Mouse (Mus musculus) liver, adult 2 months (tissue): ENCODE data around the gene Efhc1. TPM values are rescaled to one million over a fixed set of nuclear protein-coding genes. Genes with fewer than 3 reads are reported as not detected.
A peak's percentile ranks its signal among the peaks of the same experiment; 100 is the strongest.

Experiments used
- DNase-seq: peaks from one replicate; pipeline ENCODE4 v3.0.0-alpha.2; 2011; ENCODE audit warnings: low read depth, low spot score; ENCODE audit errors: extremely low read depth
- H3K27ac ChIP-seq: fragments of 200-500 bp; replicated peaks from 2 replicates; pipeline ENCODE4 v1.5.1; 2012; ENCODE audit warnings: low read depth, mild to moderate bottlenecking, control low read depth, inconsistent platforms, low read length; ENCODE audit not compliant: insufficient read depth
- H3K27me3 ChIP-seq: fragments of 200-500 bp; 2 replicates; pipeline ENCODE4 v1.6.1; 2012; ENCODE audit warnings: mild to moderate bottlenecking, moderate library complexity, low read length, inconsistent platforms; ENCODE audit not compliant: control insufficient read depth, insufficient read depth
- H3K36me3 ChIP-seq: fragments of 200-500 bp; 2 replicates; pipeline ENCODE4 v1.6.1; 2012; ENCODE audit warnings: low read length, inconsistent platforms; ENCODE audit not compliant: control insufficient read depth, insufficient read depth
- H3K4me1 ChIP-seq: fragments of 200-500 bp; 2 replicates; pipeline ENCODE4 v1.6.1; 2011; ENCODE audit warnings: low read length; ENCODE audit not compliant: control insufficient read depth, insufficient read depth
- H3K4me3 ChIP-seq: fragments of 200-500 bp; 2 replicates; pipeline ENCODE4 v1.5.1; 2011; ENCODE audit warnings: low read depth, mild to moderate bottlenecking, control low read depth, low read length, moderate library complexity; ENCODE audit not compliant: insufficient read depth
- H3K79me2 ChIP-seq: fragments of 200-500 bp; 2 replicates; pipeline ENCODE4 v1.6.1; 2012; ENCODE audit warnings: inconsistent platforms, mild to moderate bottlenecking, low read length, moderate library complexity; ENCODE audit not compliant: control insufficient read depth, insufficient read depth
- H3K9ac ChIP-seq: fragments of 200-500 bp; 2 replicates; pipeline ENCODE4 v1.6.1; 2012; ENCODE audit warnings: low read depth, mild to moderate bottlenecking, control low read depth, inconsistent platforms, low read length
- CTCF ChIP-seq: fragments of 200-500 bp; IDR thresholded peaks from 2 replicates; pipeline ENCODE4 v1.5.1; 2011; ENCODE audit warnings: low read depth, low read length, control low read depth
- POLR2A ChIP-seq: fragments of 200-500 bp; IDR thresholded peaks from 2 replicates; pipeline ENCODE4 v1.6.1; 2011; ENCODE audit warnings: low read length, control low read depth; ENCODE audit not compliant: insufficient read depth; ENCODE audit errors: extremely low read depth
- WGBS: fragments of 180-500 bp; shearing (Covaris S2); methylation state at CpG from one replicate; pipeline ENCODE4 v1.1.7; 2018; 5-methylcytosine and 5-hydroxymethylcytosine counted together
- polyA plus RNA-seq: library from polyadenylated mRNA; depleted of rRNA; stranded (reverse); fragments of >200 nt; gene quantifications from 2 replicates; pipeline ENCODE4 v1.2.3, GENCODE M21; 2012; rRNA removed
- total RNA-seq: library from RNA; depleted of rRNA; stranded (reverse); fragments of >200 nt; gene quantifications from 2 replicates; pipeline ENCODE4 v1.2.3, GENCODE M21; 2014; rRNA removed

The Efhc1 gene
- total RNA-seq, result 0.09 and 0.20 TPM in 2 replicates
- 0.07 and 0.40 TPM in 2 replicates for polyA plus RNA-seq

DNA sequence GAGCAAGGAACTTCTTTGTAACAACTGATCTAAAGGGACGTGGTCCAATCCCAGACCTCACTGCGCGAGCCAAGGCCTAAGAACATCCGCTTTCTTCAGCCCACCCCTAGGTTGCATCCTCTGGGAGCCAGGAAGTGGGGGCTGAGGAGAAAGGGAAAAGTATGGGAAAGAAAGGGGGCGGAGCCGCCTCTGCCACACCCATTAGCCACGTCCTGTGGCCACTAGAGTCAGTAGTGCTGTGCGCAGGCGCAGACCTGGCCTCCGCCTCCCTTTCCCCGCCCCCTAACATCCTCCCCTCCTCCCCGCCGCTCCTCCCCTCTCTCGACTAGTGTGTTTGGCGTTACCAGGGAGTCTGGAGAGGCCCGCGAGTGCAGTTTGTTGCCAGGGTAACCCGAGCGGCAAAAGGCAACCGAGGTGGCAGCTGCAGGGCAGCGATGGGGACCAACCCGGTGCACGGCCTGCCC lies at the start of gene Efhc1:
TSS of gene Efhc1 (plus strand) at position 327 of the 464 bp plus-strand sequence.
- peak within 1 kb of the TSS; percentile 63 for H3K4me3 ChIP-seq
- H3K79me2 ChIP-seq, result no peaks in the 10 kb centered on the region
- no peaks in the 10 kb centered on the region; the same call in 1 of the 2 replicates for H3K4me1 ChIP-seq
- no peaks in the 10 kb centered on the region for H3K27me3 ChIP-seq
- H3K9ac ChIP-seq, result peak within 1 kb of the TSS; percentile 33
- 5% methylated on average over 23 of the region's 23 CpGs for WGBS
- DNase-seq, result peak; percentile 81
- H3K36me3 ChIP-seq, result no peaks in the 10 kb centered on the region
- no peak within 1 kb of the TSS for H3K27ac ChIP-seq
- no peak for TF ChIP-seq POLR2A
- TF ChIP-seq CTCF, result no peak

DNA sequence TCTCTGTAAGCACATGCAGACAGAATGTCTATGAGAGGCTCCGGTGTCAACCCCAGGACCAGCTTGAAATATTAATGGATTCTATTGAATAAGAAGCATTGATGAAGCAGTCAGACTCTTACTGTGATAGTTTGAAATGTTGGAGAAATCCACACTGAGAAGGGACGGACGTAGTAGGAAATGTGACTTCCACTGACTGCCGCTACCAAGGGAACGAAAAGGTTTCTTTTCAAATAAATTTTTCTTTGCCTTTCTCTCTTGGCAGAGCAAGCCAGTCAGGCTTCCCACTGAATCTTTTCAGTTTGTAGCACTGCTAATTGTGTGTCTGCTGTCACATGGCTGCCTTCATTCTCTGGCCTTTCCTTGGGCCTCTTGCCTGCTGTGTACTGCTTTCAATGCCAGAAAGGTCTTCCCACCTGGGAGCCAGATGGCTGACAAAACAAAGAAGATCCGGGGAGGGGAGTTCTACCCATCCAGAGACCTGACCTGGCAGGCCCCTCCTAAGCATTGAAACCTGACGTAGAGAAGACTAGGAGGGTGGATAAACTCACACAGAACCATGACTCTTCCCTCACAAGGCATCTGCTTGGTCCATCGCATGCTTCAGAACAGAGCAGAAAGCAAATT lies 45.8 kb upstream of the Efhc1 start:
- H3K9ac ChIP-seq, result no peak overlapping the region
- no peaks in the 10 kb centered on the region for H3K36me3 ChIP-seq
- no peak for TF ChIP-seq CTCF
- TF ChIP-seq POLR2A, result no peak
- H3K4me3 ChIP-seq, result no peak overlapping the region
- no peaks in the 10 kb centered on the region for H3K4me1 ChIP-seq
- no peak for DNase-seq
- no peaks in the 10 kb centered on the region for H3K79me2 ChIP-seq
- no peaks in the 10 kb centered on the region for H3K27me3 ChIP-seq
- no peak overlapping the region for H3K27ac ChIP-seq
- 93% methylated on average over 8 of the region's 8 CpGs for WGBS

DNA sequence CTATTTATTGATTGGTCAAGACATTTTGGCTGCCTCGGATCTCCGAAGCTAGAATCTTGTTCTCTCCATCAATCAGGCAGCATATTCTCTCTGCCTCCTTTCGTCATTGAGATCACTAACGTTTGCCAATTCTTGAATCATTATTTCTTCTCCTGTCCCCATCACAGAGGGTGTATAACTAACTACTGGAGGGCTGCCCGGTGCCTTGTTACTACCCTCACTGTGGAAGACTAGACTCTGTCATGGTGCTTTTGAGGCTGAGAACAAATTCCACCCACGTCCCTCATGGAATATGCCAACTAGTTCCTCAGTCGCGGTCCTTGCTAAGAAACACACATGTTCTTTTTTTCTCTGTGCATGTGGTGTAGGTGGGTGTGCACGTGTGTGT lies 45.3 kb upstream of the Efhc1 start:
- no peaks in the 10 kb centered on the region for H3K79me2 ChIP-seq
- H3K4me1 ChIP-seq, result no peaks in the 10 kb centered on the region
- H3K4me3 ChIP-seq, result no peak overlapping the region
- no peak overlapping the region for H3K9ac ChIP-seq
- TF ChIP-seq CTCF (no peak), POLR2A (no peak)
- H3K27me3 ChIP-seq, result no peaks in the 10 kb centered on the region
- no peak for DNase-seq
- 92% methylated on average over 9 of the region's 9 CpGs for WGBS
- no peaks in the 10 kb centered on the region for H3K36me3 ChIP-seq
- no peak overlapping the region for H3K27ac ChIP-seq

DNA sequence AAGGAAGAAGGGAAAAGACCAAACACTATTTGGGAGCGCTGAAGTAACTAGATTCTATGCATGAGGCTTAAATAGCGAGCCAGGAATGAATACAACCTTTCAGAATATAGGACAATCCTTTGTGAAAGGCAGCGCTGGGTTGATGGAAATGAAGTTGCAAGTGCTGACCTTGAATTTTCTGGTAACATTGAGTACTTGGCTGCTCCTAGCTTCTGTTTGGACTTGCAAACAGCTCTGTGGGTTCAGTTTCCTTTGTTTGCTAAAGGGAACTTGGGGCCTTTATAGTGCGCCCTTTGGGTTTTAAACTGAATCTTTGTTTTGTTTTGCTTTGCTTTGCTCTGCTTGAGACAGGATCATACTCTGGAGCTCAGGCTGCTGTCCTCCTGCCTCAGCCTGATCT lies 42.9 kb upstream of the Efhc1 start:
- H3K9ac ChIP-seq, result no peak overlapping the region
- no peak for TF ChIP-seq POLR2A
- no peak for TF ChIP-seq CTCF
- no peaks in the 10 kb centered on the region for H3K27me3 ChIP-seq
- no peaks in the 10 kb centered on the region for H3K36me3 ChIP-seq
- DNase-seq, result no peak
- 61% methylated on average over 4 of the region's 4 CpGs for WGBS
- no peak overlapping the region for H3K27ac ChIP-seq
- no peak overlapping the region for H3K4me3 ChIP-seq
- H3K79me2 ChIP-seq, result no peaks in the 10 kb centered on the region
- H3K4me1 ChIP-seq, result no peaks in the 10 kb centered on the region

DNA sequence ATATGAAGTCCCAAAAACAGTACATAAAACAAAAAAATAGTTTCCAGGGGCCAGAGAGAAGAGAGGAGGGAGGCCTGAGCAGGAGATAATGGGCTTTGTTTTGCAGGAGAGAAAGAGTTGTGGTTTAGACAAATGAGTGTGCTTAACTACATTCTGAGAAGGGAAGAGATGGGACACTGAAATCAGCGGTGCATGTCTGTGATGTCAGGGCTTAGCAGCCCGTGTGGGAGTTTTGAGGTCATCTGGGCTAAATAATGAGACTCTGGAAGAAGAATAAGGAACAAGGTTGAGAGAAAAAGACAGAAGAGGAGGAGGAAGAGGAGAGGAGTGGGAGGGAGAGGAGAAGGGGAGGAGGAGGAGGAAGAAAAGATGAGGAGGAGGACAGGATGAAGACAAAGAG lies 39.3 kb upstream of the Efhc1 start:
- Histone ChIP-seq H3K4me1 (no peaks in the 10 kb centered on the region), H3K9ac (no peak overlapping the region), H3K27me3 (no peaks in the 10 kb centered on the region), H3K36me3 (no peaks in the 10 kb centered on the region), H3K79me2 (no peaks in the 10 kb centered on the region), H3K27ac (no peak overlapping the region), H3K4me3 (no peak overlapping the region)
- 66% methylated on average over 2 of the region's 2 CpGs for WGBS
- TF ChIP-seq CTCF (no peak), POLR2A (no peak)
- no peak for DNase-seq

DNA sequence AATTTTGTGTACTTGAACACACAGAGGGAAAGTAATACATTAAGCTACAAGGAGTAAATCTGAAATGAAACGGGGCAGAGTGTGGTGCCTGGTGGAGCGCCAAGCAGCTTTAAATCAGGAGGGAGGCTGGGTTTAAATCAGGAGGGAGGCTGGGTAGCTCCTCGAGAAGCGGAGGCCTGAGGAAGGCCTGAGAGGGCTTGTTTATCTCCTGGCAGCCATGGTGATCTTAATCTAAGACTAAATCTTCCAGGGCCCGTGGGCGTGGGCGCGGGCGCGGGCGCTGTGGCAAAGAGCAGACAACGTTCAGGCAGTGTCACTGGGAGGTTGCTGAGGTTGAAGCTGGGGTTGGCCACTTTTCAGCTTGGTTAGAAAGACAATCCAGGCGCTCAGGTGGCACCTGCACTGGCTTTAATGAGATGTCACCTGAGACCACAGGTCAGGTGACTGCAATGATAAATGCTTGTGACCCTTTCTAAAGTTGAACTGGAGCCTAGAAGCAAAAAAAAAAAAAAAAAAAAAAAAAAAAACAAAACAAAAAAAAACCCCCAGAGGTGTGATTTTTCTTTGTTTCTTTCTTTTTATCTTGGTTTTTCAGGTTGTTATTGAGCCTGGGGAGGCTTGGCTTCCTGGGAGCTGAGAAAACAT lies 38.8 kb upstream of the Efhc1 start:
- no peak overlapping the region for H3K9ac ChIP-seq
- H3K27me3 ChIP-seq, result no peaks in the 10 kb centered on the region
- H3K27ac ChIP-seq, result no peak overlapping the region
- no peak for TF ChIP-seq POLR2A
- no peak for TF ChIP-seq CTCF
- no peak for DNase-seq
- H3K4me1 ChIP-seq, result no peaks in the 10 kb centered on the region
- H3K79me2 ChIP-seq, result no peaks in the 10 kb centered on the region
- 54% methylated on average over 13 of the region's 13 CpGs for WGBS
- no peaks in the 10 kb centered on the region for H3K36me3 ChIP-seq
- no peak overlapping the region for H3K4me3 ChIP-seq
